8 mouse cellular contexts compared by ENCODE assay signal in the genomic region with DNA sequence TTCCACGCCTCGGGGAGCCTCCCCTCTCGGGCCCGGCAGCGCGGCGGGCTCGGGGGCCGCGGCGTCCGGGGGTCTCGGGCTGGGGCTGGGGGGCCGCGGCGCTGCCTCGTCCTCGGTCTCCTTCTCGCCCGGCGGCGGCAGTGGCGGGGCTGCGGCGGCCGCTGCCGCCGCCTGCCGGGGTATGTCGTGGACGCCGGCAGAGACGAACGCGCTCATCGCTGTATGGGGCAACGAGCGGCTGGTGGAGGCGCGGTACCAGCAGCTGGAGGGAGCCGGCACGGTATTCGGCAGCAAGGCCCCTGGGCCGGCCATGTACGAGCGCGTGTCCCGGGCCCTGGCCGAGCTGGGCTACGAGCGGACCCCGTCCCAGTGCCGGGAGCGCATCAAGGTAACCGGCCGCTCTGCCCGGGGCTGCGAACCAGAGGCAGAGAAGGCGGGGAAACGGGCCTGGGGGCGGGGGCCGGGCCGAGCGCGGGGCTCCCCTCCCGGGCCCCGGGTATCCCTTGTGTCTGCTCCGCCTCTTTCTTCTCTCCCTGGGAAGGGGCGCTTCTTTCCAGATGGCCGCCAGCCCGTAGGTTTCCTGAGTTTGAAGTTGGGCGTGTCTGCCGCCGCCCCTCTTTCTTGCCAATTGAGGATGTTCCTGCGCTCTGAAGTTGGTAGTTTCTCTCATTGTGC. TPM values are rescaled to one million over a fixed set of nuclear protein-coding genes. Genes with fewer than 3 reads are reported as not detected.
DNase-seq lines count a peak whose midpoint lies in the region; ATAC-seq and TF ChIP-seq lines count a peak whose summit lies in the region.

No protein-coding gene starts in this region.

- peaks cover 21% of the 10 kb centered on the region for H3K36me3 ChIP-seq in G1E (replicated peaks)
- H3K36me3 ChIP-seq in forebrain, embryonic 13.5 days (ENCODE audit: poor library complexity, severe bottlenecking), result peaks cover 10% of the 10 kb centered on the region

- intact Hi-C loops in heart, postnatal 14 days (cut with DNase I), result loop anchor here (2.0 kb wide), 1 partner anchor 41 kb away; no protein-coding TSS in a partner anchor

- peak overlapping the region; percentile 96 for H3K9ac ChIP-seq in forebrain, embryonic 13.5 days

- ATAC-seq in G1E (ENCODE audit: extremely low read depth, insufficient number of reproducible peaks, low FRiP score, poor library complexity, severe bottlenecking), result peak; percentile 42
- peak; percentile 81 for ATAC-seq in forebrain, embryonic 13.5 days

- peak overlapping the region; percentile 94 for H3K4me3 ChIP-seq in G1E (ENCODE audit: low read depth, low read length)
- peak overlapping the region; percentile 97 for H3K4me3 ChIP-seq in forebrain, embryonic 13.5 days
- H3K4me3 ChIP-seq in layer of hippocampus, adult 2 months, result peak overlapping the region; percentile 96

- H3K4me2 ChIP-seq in forebrain, embryonic 13.5 days, result peak overlapping the region; percentile 94

- no peaks in the 10 kb centered on the region for H3K9me3 ChIP-seq in G1E (replicated peaks)
- 0 out of 2 replicates have a peak, but pooled peaks cover 4% of the 10 kb centered on the region for H3K9me3 ChIP-seq in forebrain, embryonic 13.5 days (replicated peaks)

- peaks cover 28% of the 10 kb centered on the region for H3K4me1 ChIP-seq in G1E (ENCODE audit: insufficient read depth, low read depth, low read length)
- H3K4me1 ChIP-seq in forebrain, embryonic 13.5 days, result peaks cover 27% of the 10 kb centered on the region

- no peaks in the 10 kb centered on the region for H3K27me3 ChIP-seq in G1E (ENCODE audit: insufficient read depth, low read length)
- no peaks in the 10 kb centered on the region for H3K27me3 ChIP-seq in forebrain, embryonic 13.5 days

- peak overlapping the region; percentile 98 for H3K27ac ChIP-seq in forebrain, embryonic 13.5 days
- H3K27ac ChIP-seq in layer of hippocampus, adult 2 months, result peak overlapping the region; percentile 97

- TF ChIP-seq CTCF in G1E (IDR thresholded peaks at IDR 0.05; ENCODE audit: low read depth, low read length), result no peak
- no peak for TF ChIP-seq CTCF in layer of hippocampus, adult 2 months (conservative IDR thresholded peaks at IDR 0.05)

- 0% methylated on average over 59 of the region's 75 CpGs for WGBS in forebrain, embryonic 13.5 days

- DNase-seq in G1E (ENCODE audit: low spot score), result peak; percentile 68
- DNase-seq in cerebellum, adult 11 months, result peak; percentile 37
- peak; percentile 44 to 55 for DNase-seq in heart, postnatal 14 days
- peak; percentile 8 to 16 for DNase-seq in layer of hippocampus, adult 2 months (ENCODE audit: low spot score in 2 of 2)
- peak; percentile 71 for DNase-seq in lung, postnatal 10 days
- DNase-seq in ovary, postnatal 14 days (ENCODE audit: low spot score), result peak; percentile 24
- peak; percentile 46 for DNase-seq in thymus, postnatal 25 days

RNA-seq across cellular contexts. Expression of a gene that starts 0.5 kb away (rescaled TPM):
- total RNA-seq in G1E (2014; fragmentation: Nextera tagmentation), result 49.4 and 63.8 TPM in 2 replicates
- 59.1 and 66.0 TPM in 2 replicates for total RNA-seq in G1E (2017)
- polyA plus RNA-seq in G1E (2012), result 27.5 and 31.9 TPM in 2 replicates
- 32.3 and 38.1 TPM in 2 replicates for polyA plus RNA-seq in forebrain, embryonic 13.5 days (2015; fragmentation: Nextera tagmentation; extraction: Ambion mirVana)
- 10 to 100 TPM; 10.5 to 11.3 TPM for total RNA-seq in heart, postnatal 14 days (2021)
- total RNA-seq in layer of hippocampus, adult 2 months (2021), result 10 to 100 TPM; 20.5 to 25.6 TPM

RNA-seq across cellular contexts. Expression of a gene that starts 38.3 kb away (rescaled TPM):
- total RNA-seq in G1E (2014; fragmentation: Nextera tagmentation) (not detected in 2 replicates), G1E (2017) (0.23 TPM in 1 of 2 replicates, not detected in the other)
- 0.09 TPM in 1 of 2 replicates, not detected in the other for polyA plus RNA-seq in G1E (2012)
- polyA plus RNA-seq in forebrain, embryonic 13.5 days (2015; fragmentation: Nextera tagmentation; extraction: Ambion mirVana), result 29.7 and 31.5 TPM in 2 replicates
- 100 to 1,000 TPM; 112 to 121 TPM for total RNA-seq in heart, postnatal 14 days (2021)
- total RNA-seq in layer of hippocampus, adult 2 months (2021), result 10 to 100 TPM; 18.3 to 19.3 TPM

RNA-seq across cellular contexts. Expression of a gene that starts 49.5 kb away (rescaled TPM):
- total RNA-seq in G1E (2014; fragmentation: Nextera tagmentation), result not detected in 2 replicates
- total RNA-seq in G1E (2017), result 0.29 and 3.0 TPM in 2 replicates
- not detected in 2 replicates for polyA plus RNA-seq in G1E (2012)
- polyA plus RNA-seq in forebrain, embryonic 13.5 days (2015; fragmentation: Nextera tagmentation; extraction: Ambion mirVana), result 0.26 and 0.42 TPM in 2 replicates
- 10 to 100 TPM in 1 of 2 experiments, 1 to 10 TPM in 1; 7.9 to 11.3 TPM for total RNA-seq in heart, postnatal 14 days (2021)
- total RNA-seq in layer of hippocampus, adult 2 months (2021), result 1 to 10 TPM; 2.5 to 3.7 TPM

RNA-seq across cellular contexts. Expression of a gene that starts 56.5 kb away (rescaled TPM):
- not detected in 2 replicates for total RNA-seq in G1E (2014; fragmentation: Nextera tagmentation)
- 0.27 and 0.35 TPM in 2 replicates for total RNA-seq in G1E (2017)
- polyA plus RNA-seq in G1E (2012), result 0.20 and 0.24 TPM in 2 replicates
- polyA plus RNA-seq in forebrain, embryonic 13.5 days (2015; fragmentation: Nextera tagmentation; extraction: Ambion mirVana), result 7.1 and 9.3 TPM in 2 replicates
- not detected for total RNA-seq in heart, postnatal 14 days (2021)
- 10 to 100 TPM; 14.8 to 19.0 TPM for total RNA-seq in layer of hippocampus, adult 2 months (2021)

Comparison
In these comparisons a context has a peak if more than half of its experiments do, and no peak if none do; other contexts are left out.
1. Peak in every context shown above with its lines: DNase-seq, ATAC-seq, H3K4me3 ChIP-seq and H3K27ac ChIP-seq.
2. DNase-seq: peak in every context shown above with its lines; median percentile 71 in lung, postnatal 10 days; 68 in G1E; 50 in heart, postnatal 14 days; 46 in thymus, postnatal 25 days; 37 in cerebellum, adult 11 months; 24 in ovary, postnatal 14 days; 12 in layer of hippocampus, adult 2 months.
3. RNA of a gene that starts 38.3 kb away (total RNA-seq): 112 to 121 TPM in heart, postnatal 14 days and 18.3 to 19.3 TPM in layer of hippocampus, adult 2 months; 0.23 TPM in G1E; every median in the first group is over 10 times any median in the second.